Mouse (Mus musculus): ENCODE data around the gene Pald1.

- TF ChIP-seq GATA1 (IDR thresholded peaks at IDR 0.05; ENCODE audit: low read length) (no peak), TAL1 (IDR thresholded peaks at IDR 0.05; ENCODE audit: low read length) (no peak)
Measured at GRCm38 (mm10) chr10:61372585-61372923, 10.8 kb downstream of the Pald1 start.
